Mouse (Mus musculus) midbrain, embryonic 13.5 days (tissue): ENCODE measurements at regions not wholly inside any gene's neighbourhood (a gene's known extent, or its start where the extent isn't known, plus 50 kb on each side); places are given as distances from the start of the nearest gene placed in this dataset.

Source experiments
- ATAC-seq: fragments of 200-750 bp; cut with Nextera tagmentation; 2 replicates; pipeline ENCODE4 v1.8.0; 2017; ENCODE audit warnings: mild to moderate bottlenecking, moderate TSS enrichment, moderate library complexity
- H3K27ac ChIP-seq: fragments of 300-500 bp; sonication (generic); 2 replicates; pipeline ENCODE4 v1.5.1; 2015; ENCODE audit warnings: inconsistent platforms, mild to moderate bottlenecking, moderate library complexity
- H3K27me3 ChIP-seq: fragments of 300-500 bp; sonication (generic); 2 replicates; pipeline ENCODE4 v1.6.1; 2015; ENCODE audit warnings: mild to moderate bottlenecking, inconsistent platforms
- H3K36me3 ChIP-seq: fragments of 300-500 bp; sonication (generic); 2 replicates; pipeline ENCODE4 v1.6.1; 2015; ENCODE audit warnings: mild to moderate bottlenecking, inconsistent platforms
- H3K4me1 ChIP-seq: fragments of 300-500 bp; sonication (generic); replicated peaks from 2 replicates; pipeline ENCODE4 v1.6.1; 2015; ENCODE audit warnings: inconsistent platforms
- H3K4me2 ChIP-seq: fragments of 300-500 bp; sonication (generic); replicated peaks from 2 replicates; pipeline ENCODE4 v1.6.1; 2015; ENCODE audit warnings: moderate library complexity, mild to moderate bottlenecking, inconsistent platforms
- H3K4me3 ChIP-seq: fragments of 300-500 bp; sonication (generic); replicated peaks from 2 replicates; pipeline ENCODE4 v1.5.1; 2015; ENCODE audit warnings: mild to moderate bottlenecking, inconsistent platforms
- H3K9ac ChIP-seq: fragments of 300-500 bp; sonication (generic); replicated peaks from 2 replicates; pipeline ENCODE4 v1.6.1; 2015; ENCODE audit warnings: mild to moderate bottlenecking, inconsistent platforms
- H3K9me3 ChIP-seq: fragments of 300-500 bp; sonication (generic); 2 replicates; pipeline ENCODE4 v1.6.1; 2016; ENCODE audit warnings: mild to moderate bottlenecking, inconsistent platforms
- WGBS: fragments of 180-500 bp; shearing (Covaris S2); methylation state at CpG from one replicate; pipeline ENCODE4 v1.1.7; 2015; 5-methylcytosine and 5-hydroxymethylcytosine counted together

- ATAC-seq = peak; percentile 90
- no peak overlapping the region for H3K4me3 ChIP-seq
- no peaks in the 10 kb centered on the region for H3K36me3 ChIP-seq
- peaks cover 20% of the 10 kb centered on the region for H3K4me1 ChIP-seq
- H3K9ac ChIP-seq = peak overlapping the region; percentile 45; the same call in 1 of the 2 replicates
- peak overlapping the region; percentile 82 for H3K27ac ChIP-seq
- 30% methylated on average over 16 of the region's 16 CpGs for WGBS
- H3K4me2 ChIP-seq = peak overlapping the region; percentile 35
- no peaks in the 10 kb centered on the region for H3K9me3 ChIP-seq
- no peaks in the 10 kb centered on the region for H3K27me3 ChIP-seq
These were observed 113.9 kb upstream of the Lmo4 start for GRCm38 (mm10) chr3:144318761-144319467.

GRCm38 (mm10) chr3:144310748-144311147, 105.7 kb upstream of the Lmo4 start:
- Histone ChIP-seq H3K9me3 (no peaks in the 10 kb centered on the region), H3K4me3 (no peak overlapping the region), H3K9ac (no peak overlapping the region), H3K4me1 (no peaks in the 10 kb centered on the region), H3K27ac (no peak overlapping the region), H3K27me3 (no peaks in the 10 kb centered on the region), H3K4me2 (no peak overlapping the region), H3K36me3 (no peaks in the 10 kb centered on the region)
- ATAC-seq = no peak
- WGBS = 91% methylated on average over 5 of the region's 5 CpGs

- Histone ChIP-seq H3K27ac (no peak overlapping the region), H3K4me1 (no peaks in the 10 kb centered on the region), H3K9me3 (no peaks in the 10 kb centered on the region), H3K9ac (no peak overlapping the region), H3K4me3 (no peak overlapping the region), H3K4me2 (no peak overlapping the region), H3K36me3 (no peaks in the 10 kb centered on the region), H3K27me3 (no peaks in the 10 kb centered on the region)
- 79% methylated on average over 4 of the region's 4 CpGs for WGBS
- no peak for ATAC-seq
These were observed 103.6 kb upstream of the Lmo4 start for GRCm38 (mm10) chr3:144308616-144309015.

- no peak overlapping the region for H3K9ac ChIP-seq
- no peaks in the 10 kb centered on the region for H3K9me3 ChIP-seq
- no peaks in the 10 kb centered on the region for H3K36me3 ChIP-seq
- H3K4me2 ChIP-seq = no peak overlapping the region
- H3K27ac ChIP-seq = no peak overlapping the region
- ATAC-seq = no peak
- H3K4me3 ChIP-seq = no peak overlapping the region
- H3K4me1 ChIP-seq = no peaks in the 10 kb centered on the region
- WGBS = 77% methylated on average over 3 of the region's 3 CpGs
- H3K27me3 ChIP-seq = no peaks in the 10 kb centered on the region
These were observed 102.5 kb upstream of the Lmo4 start for GRCm38 (mm10) chr3:144307557-144307956.

GRCm38 (mm10) chr3:144305456-144305855, 100.4 kb upstream of the Lmo4 start:
- no peaks in the 10 kb centered on the region for H3K9me3 ChIP-seq
- ATAC-seq = no peak

GRCm38 (mm10) chr3:144304924-144305323, 99.9 kb upstream of the Lmo4 start:
- H3K4me1 ChIP-seq = no peaks in the 10 kb centered on the region
- H3K36me3 ChIP-seq = no peaks in the 10 kb centered on the region
- no peak overlapping the region for H3K4me2 ChIP-seq
- no peak for ATAC-seq
- no peak overlapping the region for H3K27ac ChIP-seq
- no peak overlapping the region for H3K9ac ChIP-seq
- no peaks in the 10 kb centered on the region for H3K27me3 ChIP-seq
- H3K4me3 ChIP-seq = no peak overlapping the region
- WGBS = 32% methylated on average over 4 of the region's 4 CpGs
- no peaks in the 10 kb centered on the region for H3K9me3 ChIP-seq

More at GRCm38 (mm10) chr3:144305456-144305855, 100.4 kb upstream of the Lmo4 start:
- H3K9ac ChIP-seq = no peak overlapping the region
- no peaks in the 10 kb centered on the region for H3K27me3 ChIP-seq
- no peaks in the 10 kb centered on the region for H3K36me3 ChIP-seq
- 66% methylated on average over 4 of the region's 4 CpGs for WGBS
- no peak overlapping the region for H3K27ac ChIP-seq
- no peak overlapping the region for H3K4me2 ChIP-seq
- no peaks in the 10 kb centered on the region for H3K4me1 ChIP-seq
- no peak overlapping the region for H3K4me3 ChIP-seq

GRCm38 (mm10) chr3:144302626-144303025, 97.6 kb upstream of the Lmo4 start:
- Histone ChIP-seq H3K9ac (no peak overlapping the region), H3K4me2 (no peak overlapping the region), H3K36me3 (no peaks in the 10 kb centered on the region), H3K27me3 (no peaks in the 10 kb centered on the region), H3K4me1 (no peaks in the 10 kb centered on the region), H3K27ac (no peak overlapping the region), H3K9me3 (no peaks in the 10 kb centered on the region), H3K4me3 (no peak overlapping the region)
- no peak for ATAC-seq
- WGBS = 84% methylated on average over 3 of the region's 3 CpGs

- 86% methylated on average over 3 of the region's 3 CpGs for WGBS
- ATAC-seq = no peak
- H3K4me1 ChIP-seq = no peaks in the 10 kb centered on the region
These were observed 96.0 kb upstream of the Lmo4 start for GRCm38 (mm10) chr3:144301068-144301467.

GRCm38 (mm10) chr3:144299239-144299638, 94.2 kb upstream of the Lmo4 start:
- Histone ChIP-seq H3K9ac (no peak overlapping the region), H3K4me3 (no peak overlapping the region), H3K9me3 (no peaks in the 10 kb centered on the region), H3K27ac (no peak overlapping the region), H3K4me1 (no peaks in the 10 kb centered on the region), H3K36me3 (no peaks in the 10 kb centered on the region), H3K4me2 (no peak overlapping the region), H3K27me3 (no peaks in the 10 kb centered on the region)
- 93% methylated on average over 5 of the region's 5 CpGs for WGBS
- ATAC-seq = no peak

More at GRCm38 (mm10) chr3:144301068-144301467, 96.0 kb upstream of the Lmo4 start:
- H3K9me3 ChIP-seq = no peaks in the 10 kb centered on the region
- H3K4me2 ChIP-seq = no peak overlapping the region
- H3K36me3 ChIP-seq = no peaks in the 10 kb centered on the region
- H3K9ac ChIP-seq = no peak overlapping the region
- no peak overlapping the region for H3K27ac ChIP-seq
- H3K4me3 ChIP-seq = no peak overlapping the region
- no peaks in the 10 kb centered on the region for H3K27me3 ChIP-seq

- Histone ChIP-seq H3K4me2 (no peak overlapping the region), H3K9me3 (no peaks in the 10 kb centered on the region), H3K36me3 (no peaks in the 10 kb centered on the region), H3K27me3 (no peaks in the 10 kb centered on the region), H3K27ac (no peak overlapping the region), H3K4me3 (no peak overlapping the region), H3K9ac (no peak overlapping the region), H3K4me1 (no peaks in the 10 kb centered on the region)
- ATAC-seq = no peak
- WGBS = 76% methylated on average over 3 of the region's 3 CpGs
These were observed 84.5 kb upstream of the Lmo4 start for GRCm38 (mm10) chr3:144289489-144289888.

- H3K4me2 ChIP-seq = no peak overlapping the region
- H3K4me3 ChIP-seq = no peak overlapping the region
- H3K9ac ChIP-seq = no peak overlapping the region
- no peak for ATAC-seq
- WGBS = 90% methylated on average over 8 of the region's 8 CpGs
- no peak overlapping the region for H3K27ac ChIP-seq
- H3K4me1 ChIP-seq = no peaks in the 10 kb centered on the region
- H3K9me3 ChIP-seq = no peaks in the 10 kb centered on the region
- H3K27me3 ChIP-seq = no peaks in the 10 kb centered on the region
- H3K36me3 ChIP-seq = no peaks in the 10 kb centered on the region
These were observed 81.1 kb upstream of the Lmo4 start for GRCm38 (mm10) chr3:144286100-144286499.

GRCm38 (mm10) chr3:144284326-144284725, 79.3 kb upstream of the Lmo4 start:
- Histone ChIP-seq H3K27ac (no peak overlapping the region), H3K9ac (no peak overlapping the region), H3K36me3 (no peaks in the 10 kb centered on the region), H3K4me1 (no peaks in the 10 kb centered on the region), H3K27me3 (no peaks in the 10 kb centered on the region), H3K4me3 (no peak overlapping the region), H3K4me2 (no peak overlapping the region), H3K9me3 (no peaks in the 10 kb centered on the region)
- WGBS = 94% methylated on average over 3 of the region's 3 CpGs
- no peak for ATAC-seq

- no peak for ATAC-seq
- no peak overlapping the region for H3K27ac ChIP-seq
- H3K9me3 ChIP-seq = no peaks in the 10 kb centered on the region
- no peaks in the 10 kb centered on the region for H3K4me1 ChIP-seq
- H3K4me3 ChIP-seq = no peak overlapping the region
- H3K27me3 ChIP-seq = no peaks in the 10 kb centered on the region
- 87% methylated on average over 5 of the region's 5 CpGs for WGBS
- H3K36me3 ChIP-seq = no peaks in the 10 kb centered on the region
- H3K4me2 ChIP-seq = no peak overlapping the region
- no peak overlapping the region for H3K9ac ChIP-seq
These were observed 68.1 kb upstream of the Lmo4 start for GRCm38 (mm10) chr3:144273115-144273514.
